Mouse (Mus musculus) v-Abl transformed pro-B cells (cell line): ENCODE measurements around the gene Memo1.

Experiments
- in situ Hi-C, 2 experiments: fragments of 400-800 bp; cut with MboI; formaldehyde crosslinking; loops; one replicate each; pipeline ENCODE4 v1.15.1; 2025; ENCODE audit not compliant: unreplicated experiment in 2 of 2

Memo1 gene

DNA sequence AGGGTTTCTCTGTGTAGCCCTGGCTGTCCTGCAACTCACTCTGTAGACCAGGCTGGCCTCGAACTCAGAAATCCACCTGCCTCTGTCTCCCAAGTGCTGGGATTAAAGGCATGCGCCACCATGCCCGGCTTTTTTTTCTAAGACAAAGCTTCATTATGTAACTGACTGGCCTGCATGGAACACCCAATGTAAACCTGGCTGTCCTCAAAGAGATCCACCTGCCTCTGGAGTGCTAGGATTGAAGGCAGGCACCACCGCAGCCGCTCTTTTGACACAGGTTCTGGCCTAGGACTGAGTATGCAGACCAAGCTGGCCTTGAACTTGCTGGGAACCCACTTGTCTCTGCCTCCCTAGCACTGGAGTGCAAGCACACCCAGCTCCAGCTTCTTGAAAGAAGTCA is 1.7 kb upstream of the Memo1 start:
- in situ Hi-C loops, result loop anchor here (5.0 to 10.0 kb wide), 5 partner anchors 162 to 992 kb away; partner anchors contain the start of gene Xdh (in 2 of the 2)

DNA sequence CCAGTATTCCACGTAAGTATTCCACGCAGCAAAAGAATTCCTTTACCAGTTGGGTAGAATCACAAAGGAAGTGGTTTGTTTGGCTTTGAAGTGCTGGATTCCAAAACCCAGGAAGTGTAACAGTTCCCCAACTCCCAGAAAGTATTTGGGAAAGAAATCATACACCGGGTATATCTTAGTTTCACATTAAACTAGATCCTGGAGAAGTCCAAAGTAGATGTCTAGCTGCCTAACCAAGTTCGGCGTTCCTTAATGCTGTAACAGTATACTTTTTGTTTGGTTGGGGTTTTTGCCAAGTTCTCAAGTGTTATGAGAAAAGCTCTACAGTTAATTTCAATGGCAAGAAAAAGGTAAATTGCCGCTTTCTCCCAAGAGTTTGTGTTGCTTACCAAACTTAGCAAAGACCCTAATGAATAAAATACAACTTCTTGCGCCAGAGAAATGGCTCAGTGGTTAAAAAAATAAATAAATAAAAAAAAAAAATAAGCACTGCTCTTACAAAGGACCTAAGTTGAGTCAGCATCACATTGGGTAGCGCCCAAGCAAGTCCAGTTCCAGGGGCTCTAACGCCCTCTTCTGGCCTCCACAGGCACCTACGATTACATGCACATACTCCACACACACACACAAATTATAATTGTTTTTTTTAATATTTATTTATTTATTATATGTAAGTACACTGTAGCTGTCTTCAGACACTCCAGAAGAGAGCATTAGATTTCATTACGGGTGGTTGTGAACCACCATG is 929 bp upstream of the Memo1 start:
- in situ Hi-C loops, result loop anchor here (5.0 to 10.0 kb wide), 5 partner anchors 161 to 991 kb away; partner anchors contain the start of gene Xdh (in 2 of the 2)

DNA sequence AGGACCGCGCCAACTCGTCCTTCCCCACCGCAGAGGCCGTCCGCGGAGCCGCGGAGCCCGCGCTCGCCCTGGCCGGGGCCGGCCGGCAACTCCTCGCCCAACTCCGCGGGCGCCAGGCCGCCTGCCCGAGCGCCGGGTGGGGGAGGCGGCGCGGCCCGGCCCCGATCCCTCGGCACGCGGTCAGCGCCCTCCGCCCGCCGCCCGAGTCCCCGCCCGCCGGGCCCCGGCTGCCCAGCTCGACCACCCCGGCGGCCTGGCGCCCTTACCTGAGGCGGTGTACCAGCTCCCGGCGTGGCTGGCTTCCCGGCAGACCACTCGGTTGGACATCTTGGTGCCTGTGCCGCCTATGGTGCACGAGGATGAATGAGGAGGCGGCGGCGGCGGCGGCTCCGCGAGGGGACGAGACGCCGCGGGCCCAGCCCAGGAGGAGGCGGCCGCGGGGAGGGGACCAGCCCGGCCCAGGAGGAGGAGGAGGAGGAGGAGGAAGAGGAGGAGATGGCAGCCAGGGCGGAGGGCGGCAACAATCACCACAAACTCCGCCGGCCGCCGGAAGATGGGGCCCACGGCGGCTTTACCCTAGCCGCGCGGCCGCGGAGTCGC is 795 bp downstream of the Memo1 start:
- in situ Hi-C loops, result loop anchor here (5.0 to 10.0 kb wide), 5 partner anchors 160 to 990 kb away; partner anchors contain the start of gene Xdh (in 2 of the 2)

- in situ Hi-C loops, result loop anchor here (10.0 kb wide), 3 partner anchors 159 to 989 kb away; partner anchors contain the start of gene Xdh (in 2 of the 2)
Observed at GRCm38 (mm10) chr17:74293687-74294425, 1.5 kb downstream of the Memo1 start.

- in situ Hi-C loops, result loop anchor here (10.0 kb wide), 3 partner anchors 157 to 987 kb away; partner anchors contain the start of gene Xdh (in 2 of the 2)
Observed at GRCm38 (mm10) chr17:74291640-74292361, 3.5 kb downstream of the Memo1 start.

DNA sequence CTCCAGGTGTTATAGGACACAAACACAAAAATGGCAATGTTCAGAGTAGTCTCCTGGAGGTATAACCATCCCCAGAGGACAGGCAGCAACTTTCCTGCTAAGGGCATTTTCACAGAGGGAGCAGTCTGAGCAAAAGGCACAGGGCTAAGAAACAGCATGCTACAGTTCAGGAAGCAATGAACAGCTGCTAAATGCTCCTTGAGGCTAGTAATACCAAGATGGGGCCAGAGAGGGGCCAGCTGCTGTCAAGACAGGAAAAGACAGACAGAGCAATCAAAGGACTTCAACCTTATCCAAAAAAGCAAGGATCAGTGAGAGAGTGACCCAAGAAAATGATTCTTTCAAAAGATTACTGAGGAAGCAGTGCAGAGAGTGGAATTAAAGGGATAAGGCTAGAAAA is 4.5 kb downstream of the Memo1 start:
- in situ Hi-C loops, result loop anchor here (10.0 kb wide), 3 partner anchors 156 to 986 kb away; partner anchors contain the start of gene Xdh (in 2 of the 2)

DNA sequence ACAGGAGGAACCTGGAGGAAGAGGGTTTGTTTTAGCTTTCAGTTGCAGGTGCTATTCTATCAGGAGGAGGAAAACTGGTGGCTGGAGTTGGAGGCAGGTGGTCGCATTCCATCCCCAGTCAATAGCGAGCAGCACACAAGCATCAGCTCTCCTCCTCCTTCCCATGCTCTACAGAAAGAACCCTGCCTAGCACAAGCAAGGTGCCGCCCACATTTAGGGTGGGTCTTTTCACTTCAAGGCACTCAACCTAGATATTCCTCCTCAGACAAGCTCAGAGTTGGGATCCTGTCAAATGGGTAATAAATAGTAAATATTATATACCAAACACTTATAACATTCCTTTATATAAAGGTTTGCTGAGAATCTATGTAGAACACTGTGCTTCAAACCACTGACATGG is 5.1 kb downstream of the Memo1 start:
- in situ Hi-C loops, result loop anchor here (10.0 kb wide), 3 partner anchors 155 to 985 kb away; partner anchors contain the start of gene Xdh (in 2 of the 2)

- in situ Hi-C loops, result loop anchor here in 1 of 2 experiments (10.0 kb wide), 1 partner anchor 94 kb away; no protein-coding TSS in a partner anchor
Observed at GRCm38 (mm10) chr17:74288626-74289025, 6.7 kb downstream of the Memo1 start.

- in situ Hi-C loops, result loop anchor here in 1 of 2 experiments (10.0 kb wide), 1 partner anchor 91 kb away; no protein-coding TSS in a partner anchor
Observed at GRCm38 (mm10) chr17:74286140-74286730, 9.1 kb downstream of the Memo1 start.

GRCm38 (mm10) chr17:74285730-74286129 is 9.6 kb downstream of the Memo1 start:
- in situ Hi-C loops, result loop anchor here in 1 of 2 experiments (10.0 kb wide), 1 partner anchor 91 kb away; no protein-coding TSS in a partner anchor

DNA sequence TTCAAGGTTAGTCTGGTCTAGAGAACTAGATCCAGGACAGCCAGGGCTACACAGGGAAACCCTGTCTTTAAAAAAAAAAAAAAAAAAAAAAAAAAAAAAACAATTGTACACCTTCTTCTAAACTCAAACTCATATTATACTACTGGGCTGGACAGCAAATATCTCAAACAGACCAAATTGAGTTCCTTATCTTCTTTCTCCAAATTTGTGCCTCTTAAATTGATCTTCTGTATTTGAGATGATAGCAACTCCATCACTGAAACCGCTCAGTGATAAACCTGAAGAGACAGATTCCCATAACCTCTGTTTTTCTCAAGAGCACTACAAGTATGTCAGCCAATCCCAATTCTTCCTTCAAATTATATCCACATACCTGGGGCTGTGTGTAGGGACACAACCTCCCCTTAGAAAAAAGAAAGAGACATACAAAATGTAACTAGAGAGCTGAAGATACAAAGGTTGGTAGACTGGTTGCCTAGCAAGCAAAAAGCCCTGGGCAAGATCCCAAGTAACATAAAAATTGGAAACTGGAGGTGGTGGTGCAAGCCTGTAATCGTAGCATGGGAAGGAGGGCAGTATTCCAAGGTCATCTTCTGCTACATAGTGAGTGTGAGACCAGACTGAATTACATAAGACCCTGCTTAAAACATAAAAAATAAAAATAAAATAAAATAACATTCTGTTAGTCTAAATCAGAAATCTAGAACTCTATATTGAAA is 10.8 kb downstream of the Memo1 start:
- in situ Hi-C loops, result loop anchor here (5.0 to 10.0 kb wide), 2 partner anchors 87 to 90 kb away; no protein-coding TSS in a partner anchor

DNA sequence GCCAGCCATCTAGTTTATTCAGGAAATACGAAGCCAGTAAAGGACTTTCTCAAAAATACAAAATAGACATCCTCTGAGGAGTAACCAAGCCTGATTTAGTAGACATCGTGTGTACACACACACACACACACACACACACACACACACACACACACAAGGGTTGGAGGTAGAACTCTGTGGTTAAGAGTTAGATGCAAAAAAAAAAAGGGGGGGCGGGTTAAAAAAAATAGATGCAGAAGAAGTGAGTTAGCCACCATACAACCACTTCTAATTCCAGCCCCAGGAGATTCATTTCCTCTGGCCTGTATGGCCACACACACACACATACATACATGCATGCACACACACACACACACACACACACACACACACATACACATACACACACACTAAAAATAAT is 13.3 kb downstream of the Memo1 start:
- in situ Hi-C loops, result loop anchor here (5.0 to 10.0 kb wide), 2 partner anchors 85 to 87 kb away; no protein-coding TSS in a partner anchor

DNA sequence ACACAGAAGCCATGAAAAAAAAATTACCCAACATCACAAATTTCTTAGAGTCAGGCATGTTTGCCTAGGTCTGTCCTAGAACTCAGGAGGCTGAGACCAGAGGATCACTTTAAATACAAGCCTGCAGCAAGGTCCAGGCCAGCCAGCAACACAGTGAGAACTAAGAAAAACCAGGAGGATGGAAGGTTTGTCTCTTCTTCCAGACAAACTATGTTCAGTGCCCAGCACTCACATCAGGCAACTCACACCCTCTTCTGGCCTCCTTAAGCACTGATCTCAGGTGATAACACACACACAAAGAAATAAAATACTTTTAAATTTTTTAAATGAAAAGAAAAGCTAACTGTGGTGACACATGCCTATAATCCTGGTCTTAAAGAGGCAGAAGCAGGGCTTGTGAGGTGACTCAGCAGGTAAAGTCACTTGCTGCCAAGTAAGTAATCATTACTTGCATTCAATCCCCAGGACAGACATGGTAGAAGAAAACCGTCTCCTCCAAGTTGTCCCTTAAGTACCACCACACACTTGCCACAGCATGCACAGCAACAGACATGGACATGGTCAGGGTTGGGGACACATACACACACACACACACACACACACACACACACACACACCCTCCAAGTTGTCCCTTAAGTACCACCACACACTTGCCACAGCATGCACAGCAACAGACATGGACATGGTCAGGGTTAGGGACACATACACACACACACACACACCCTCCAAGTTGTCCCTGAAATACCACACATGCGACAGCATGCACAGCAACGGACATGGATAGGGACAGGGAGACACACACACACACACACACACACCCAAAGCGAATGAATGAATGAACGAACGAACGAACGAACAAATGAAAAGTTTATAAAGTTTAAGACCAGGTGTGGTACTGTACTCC is 16.1 kb downstream of the Memo1 start:
- in situ Hi-C loops, result no loop called here

GRCm38 (mm10) chr17:74274471-74274870 is 20.9 kb downstream of the Memo1 start:
- in situ Hi-C loops, result no loop called here

DNA sequence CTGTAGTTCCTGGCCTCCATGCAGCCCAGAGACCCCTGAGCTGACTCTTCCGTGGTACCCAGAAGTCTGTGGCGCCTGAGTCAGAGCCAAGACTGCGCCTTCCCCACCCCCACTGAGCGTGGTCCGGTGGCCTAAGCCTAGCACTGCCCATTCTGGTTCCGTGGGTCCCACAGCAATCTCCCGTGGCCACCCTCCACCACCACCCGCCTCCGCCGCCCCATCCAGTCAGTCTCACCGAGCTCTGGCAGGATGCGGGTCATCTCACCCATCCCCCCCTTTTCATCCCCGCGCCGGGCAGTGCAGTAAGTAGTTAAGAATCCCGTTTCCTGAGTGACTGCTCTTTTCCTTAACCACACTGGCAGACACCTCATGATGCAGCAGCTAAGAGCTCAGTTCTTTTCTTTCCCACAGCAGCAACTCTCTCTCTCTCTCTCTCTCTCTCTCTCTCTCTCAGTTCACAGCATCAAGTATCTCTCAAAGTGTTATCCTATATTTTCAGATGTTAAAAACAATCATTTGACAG is 22.6 kb downstream of the Memo1 start:
- in situ Hi-C loops, result no loop called here

- in situ Hi-C loops, result no loop called here
Observed at GRCm38 (mm10) chr17:74271541-74272268, 23.6 kb downstream of the Memo1 start.

GRCm38 (mm10) chr17:74270205-74270604 is 25.1 kb downstream of the Memo1 start:
- in situ Hi-C loops, result no loop called here
